Mouse (Mus musculus): ENCODE results near the gene Gtpbp1.

GRCm38 (mm10) chr15:79720267-79720666 is 29.6 kb downstream of the Gtpbp1 start:
- TF ChIP-seq CTCF (conservative IDR thresholded peaks at IDR 0.05; ENCODE audit: insufficient read depth, insufficient read length, low read depth, low read length): no peak
- TF ChIP-seq POLR2A (IDR thresholded peaks at IDR 0.05; ENCODE audit: low read depth, low read length): no peak
